Mouse (Mus musculus) cerebellum, adult 9-11 months (tissue): ENCODE measurements around the gene Mroh8.
A peak's percentile ranks its signal among the peaks of the same experiment; 100 is the strongest.

Source experiments
- DNase-seq: peaks from one replicate; pipeline ENCODE4 v3.0.0; 2022

Gene Mroh8

DNA sequence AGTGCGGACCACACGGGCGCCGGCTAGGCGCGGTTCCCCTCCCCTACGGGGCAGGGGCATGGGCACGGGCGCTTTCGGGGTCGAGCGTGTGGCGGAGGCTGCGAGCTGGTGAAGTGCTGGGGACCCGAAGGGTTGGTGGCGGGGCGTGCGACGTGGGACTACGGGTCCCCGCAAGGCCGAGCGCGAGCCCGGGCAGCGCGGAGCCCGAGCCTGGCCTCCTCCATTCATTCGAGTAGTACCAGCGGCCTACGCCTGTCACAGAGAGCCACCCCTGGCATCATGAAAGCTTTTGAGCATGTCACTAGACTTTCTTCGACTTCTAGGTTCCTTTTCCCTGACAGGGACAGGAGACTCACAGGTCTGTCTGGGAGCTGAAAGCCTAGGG is at the start of gene Mroh8:
Gene Mroh8, minus strand, starts transcription at position 134 of the 385 bp plus-strand sequence.
- no peak for DNase-seq

DNA sequence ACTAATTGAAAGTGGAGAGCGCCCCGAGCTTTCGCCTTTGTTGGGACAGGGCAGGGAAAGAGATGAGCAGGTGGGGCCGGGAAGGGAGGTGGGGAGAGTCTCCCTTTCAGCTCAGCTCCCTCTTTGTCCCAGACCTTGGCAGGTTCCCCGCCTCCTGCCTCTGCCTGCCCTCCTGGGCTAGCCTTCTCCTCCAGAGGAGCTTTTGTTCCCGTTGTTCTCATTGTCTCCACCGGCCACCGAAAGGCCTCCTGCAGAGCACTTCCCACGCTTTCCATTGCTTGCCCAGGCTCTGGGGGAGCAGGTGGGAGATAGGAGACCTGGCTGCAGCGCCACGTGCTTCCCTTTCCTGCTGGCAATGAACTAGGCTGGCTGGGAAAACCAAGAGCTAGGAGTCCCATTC is 49.2 kb upstream of the Mroh8 start:
- DNase-seq: no peak

- no peak for DNase-seq
These were observed 48.8 kb upstream of the Mroh8 start for GRCm38 (mm10) chr2:157328106-157328505.

GRCm38 (mm10) chr2:157325238-157325637 is 45.9 kb upstream of the Mroh8 start:
- DNase-seq: no peak

GRCm38 (mm10) chr2:157322029-157322766 is 42.8 kb upstream of the Mroh8 start:
- DNase-seq: no peak

DNA sequence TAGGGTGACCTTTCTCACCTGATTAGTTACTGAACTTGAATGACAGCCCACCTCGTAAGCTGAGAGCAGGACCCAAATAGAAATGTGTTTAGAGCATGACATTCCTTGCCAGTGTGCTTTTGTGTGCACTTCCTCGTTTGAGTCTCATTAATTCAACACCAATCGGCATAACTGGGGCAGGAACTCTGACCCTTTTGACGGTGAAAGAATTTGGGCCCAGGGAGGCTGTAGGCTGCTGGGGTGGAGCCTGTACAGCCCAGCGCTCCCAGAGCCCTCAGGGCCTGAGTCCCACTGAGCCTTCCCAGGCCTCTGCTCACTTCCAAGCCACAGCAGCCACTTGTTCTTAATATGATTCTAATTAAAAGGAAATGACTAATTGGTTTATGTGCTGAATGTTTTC is 41.5 kb upstream of the Mroh8 start:
- no peak for DNase-seq

DNA sequence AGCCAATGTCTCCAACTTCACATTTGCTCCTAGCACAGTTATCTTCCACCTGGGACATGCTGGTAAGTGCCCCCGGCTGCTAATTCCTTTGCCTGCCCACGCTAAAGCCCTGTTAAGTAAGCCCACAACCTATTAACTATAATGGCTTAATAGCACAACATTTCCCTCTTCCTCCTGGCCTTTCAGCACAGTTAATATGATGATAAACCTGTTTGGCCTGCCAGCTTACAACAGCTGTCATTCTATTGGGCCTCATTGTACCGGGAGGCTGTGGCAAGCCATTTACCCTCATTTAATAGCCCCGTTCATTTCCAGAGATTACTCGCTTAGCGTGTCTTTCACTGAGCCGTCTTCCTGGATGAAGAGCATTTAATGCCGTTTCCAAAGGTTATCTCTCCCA is 40.8 kb upstream of the Mroh8 start:
- DNase-seq: no peak

DNA sequence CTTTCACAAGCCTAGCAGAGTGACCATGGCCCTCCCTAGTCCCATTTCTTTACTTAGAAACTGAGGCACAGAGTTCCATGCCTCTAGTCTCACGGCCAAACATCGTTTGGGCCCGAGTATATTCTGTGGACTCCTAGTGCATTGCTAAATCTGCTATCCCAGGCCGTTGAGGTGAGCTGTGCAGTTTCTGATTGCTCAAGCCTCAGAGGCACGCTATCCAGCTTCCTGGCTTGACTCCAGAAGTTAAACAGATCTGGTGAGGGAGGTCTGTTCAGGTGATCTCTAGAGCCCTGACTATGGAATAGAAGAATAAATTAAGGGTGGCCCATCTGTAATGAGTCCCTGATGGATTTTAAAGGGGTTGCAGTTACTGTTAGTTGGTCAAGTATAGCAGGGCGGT is 37.9 kb upstream of the Mroh8 start:
- DNase-seq: no peak

- DNase-seq: no peak
These were observed 37.1 kb upstream of the Mroh8 start for GRCm38 (mm10) chr2:157316358-157316933.

DNA sequence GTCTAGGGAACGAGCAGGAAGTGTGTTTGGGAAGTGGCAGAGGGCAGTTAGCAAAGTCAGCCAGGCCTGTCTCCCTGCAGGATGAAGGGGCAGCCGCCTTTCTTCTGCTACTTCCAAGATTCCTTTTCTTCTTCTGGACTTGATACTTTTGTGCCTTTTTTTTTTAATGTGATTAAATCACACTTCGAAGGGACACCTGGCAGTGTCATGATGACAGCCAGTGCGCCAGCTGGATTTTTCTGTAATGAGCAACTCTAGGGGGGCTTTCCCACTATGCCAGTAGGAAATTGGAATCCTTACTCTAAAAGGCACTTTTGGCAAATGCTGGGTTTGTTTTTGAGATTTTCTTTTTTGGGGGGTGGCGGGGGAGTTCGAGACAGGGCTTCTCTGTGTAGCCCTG is 36.1 kb upstream of the Mroh8 start:
- no peak for DNase-seq

DNA sequence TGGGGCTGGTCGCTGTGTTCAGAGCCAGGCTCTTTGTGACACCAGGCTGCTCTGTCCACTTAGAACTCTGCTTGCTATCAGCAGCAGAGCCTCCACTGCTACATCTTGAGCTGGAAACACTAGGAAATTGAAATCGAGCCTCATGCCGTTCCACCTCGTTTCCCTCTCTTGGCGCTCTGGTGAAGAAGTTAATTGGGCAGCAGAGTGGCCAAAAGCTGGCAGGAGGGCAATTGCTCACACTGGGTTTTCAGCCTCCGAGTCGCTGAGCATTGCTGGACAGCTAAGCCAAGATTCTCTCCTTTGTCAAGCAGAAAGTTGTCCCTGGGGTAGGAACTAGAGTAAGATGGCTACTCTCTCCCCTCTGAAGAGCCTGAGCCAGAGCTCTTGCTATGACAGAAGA is 35.0 kb upstream of the Mroh8 start:
- peak; percentile 40 for DNase-seq

- DNase-seq: no peak
These were observed 34.4 kb upstream of the Mroh8 start for GRCm38 (mm10) chr2:157313718-157314117.

DNA sequence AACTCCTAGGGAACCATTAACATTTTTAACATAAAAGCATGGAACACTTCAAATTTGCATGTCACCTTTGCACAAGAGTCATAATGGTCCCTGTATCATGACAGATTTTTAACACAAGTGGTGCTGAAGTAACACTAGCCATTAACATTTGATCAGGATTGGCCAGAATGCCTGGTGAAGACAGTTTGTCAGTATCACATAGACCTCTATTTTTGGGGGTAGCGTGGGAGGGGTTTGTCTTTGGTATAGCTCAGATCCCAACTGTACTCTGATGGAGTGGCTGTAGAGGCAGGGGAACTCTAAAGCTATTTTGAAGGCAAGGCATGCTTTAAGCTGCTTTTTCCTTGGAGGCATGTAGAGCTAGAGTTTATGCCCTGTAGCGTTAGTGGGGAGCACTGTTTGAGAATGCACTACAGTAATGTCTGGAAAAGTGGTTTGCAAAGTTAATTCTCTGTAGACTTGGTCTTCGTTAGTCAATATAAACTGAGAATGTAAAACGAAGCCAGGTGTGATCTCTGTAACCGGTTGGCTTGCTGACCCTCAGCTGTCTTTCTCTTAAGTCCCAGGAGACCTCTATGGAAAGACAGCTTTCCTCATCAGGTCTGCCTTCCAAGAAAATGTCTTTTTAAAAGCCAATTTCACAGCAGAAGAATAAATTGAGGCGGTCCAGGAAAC is 31.8 kb upstream of the Mroh8 start:
- no peak for DNase-seq

DNA sequence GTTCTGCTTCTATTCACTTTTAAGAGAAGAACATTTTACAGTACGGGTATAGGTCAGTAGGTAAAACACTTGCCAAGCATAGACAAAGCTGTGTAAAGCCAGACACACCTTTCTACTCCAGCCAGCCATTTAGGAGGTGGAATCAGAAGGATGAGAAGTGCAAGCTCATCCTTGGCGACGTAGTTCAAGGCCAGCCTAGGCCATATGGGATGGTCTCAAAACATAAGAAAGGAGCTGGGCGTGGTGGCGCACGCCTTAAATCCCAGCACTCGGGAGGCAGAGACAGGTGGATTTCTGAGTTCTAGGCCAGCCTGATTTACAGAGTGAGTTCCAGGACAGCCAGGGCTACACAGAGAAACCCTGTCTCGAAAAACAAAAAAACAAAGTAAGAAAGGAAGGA is 30.3 kb upstream of the Mroh8 start:
- DNase-seq: no peak

- no peak for DNase-seq
These were observed 29.0 kb upstream of the Mroh8 start for GRCm38 (mm10) chr2:157308273-157308917.

DNA sequence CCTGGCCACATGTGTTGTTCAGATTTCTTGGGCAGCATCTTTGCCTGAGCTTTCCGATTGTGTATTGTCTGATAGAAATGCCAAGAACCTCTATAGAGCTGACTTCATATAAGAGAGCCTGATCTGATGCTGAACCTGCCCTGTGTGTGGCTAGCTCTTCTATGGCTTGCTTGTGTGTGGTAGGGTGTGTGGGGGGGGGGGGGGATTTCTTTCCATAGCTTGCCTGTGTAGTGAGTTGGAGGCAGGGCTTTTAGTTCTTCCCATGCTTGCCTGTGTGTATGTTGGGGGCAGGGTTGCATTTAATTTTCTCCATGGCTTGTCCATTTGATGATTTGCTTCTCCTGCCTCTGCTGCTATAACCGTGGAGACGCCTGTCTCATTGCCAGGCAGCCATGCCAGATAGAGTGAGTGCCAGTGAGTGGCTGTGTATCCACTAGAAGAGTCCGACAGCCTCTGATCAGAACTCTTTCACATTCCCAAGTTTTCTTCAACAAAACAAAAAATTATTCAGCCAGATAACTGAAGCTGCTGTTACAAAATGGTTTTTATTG is 28.4 kb upstream of the Mroh8 start:
- DNase-seq: no peak

GRCm38 (mm10) chr2:157306091-157307032 is 27.0 kb upstream of the Mroh8 start:
- DNase-seq: no peak

DNA sequence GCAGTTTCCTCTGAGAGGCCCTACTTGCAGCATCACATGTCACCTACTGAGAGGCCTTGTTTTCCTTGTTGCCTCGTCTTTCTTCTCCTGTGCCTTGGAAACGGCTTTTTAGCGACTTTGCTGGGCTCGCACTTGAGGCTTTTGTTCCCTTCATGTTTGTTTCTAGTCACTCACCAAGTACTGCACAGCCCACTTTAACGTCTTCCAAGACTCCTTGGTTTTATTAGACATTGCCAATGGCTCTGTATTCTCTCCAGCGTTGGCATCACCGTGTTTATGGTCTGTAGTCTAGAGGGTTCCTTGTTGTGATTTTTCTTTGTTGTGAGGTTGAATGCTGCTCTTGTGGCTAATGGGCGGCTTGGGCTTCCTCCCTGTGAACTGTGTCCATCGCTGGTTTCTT is 23.7 kb upstream of the Mroh8 start:
- DNase-seq: peak; percentile 19

GRCm38 (mm10) chr2:157300051-157300450 is 20.7 kb upstream of the Mroh8 start:
- no peak for DNase-seq

GRCm38 (mm10) chr2:157296105-157296689 is 16.8 kb upstream of the Mroh8 start:
- DNase-seq: no peak

DNA sequence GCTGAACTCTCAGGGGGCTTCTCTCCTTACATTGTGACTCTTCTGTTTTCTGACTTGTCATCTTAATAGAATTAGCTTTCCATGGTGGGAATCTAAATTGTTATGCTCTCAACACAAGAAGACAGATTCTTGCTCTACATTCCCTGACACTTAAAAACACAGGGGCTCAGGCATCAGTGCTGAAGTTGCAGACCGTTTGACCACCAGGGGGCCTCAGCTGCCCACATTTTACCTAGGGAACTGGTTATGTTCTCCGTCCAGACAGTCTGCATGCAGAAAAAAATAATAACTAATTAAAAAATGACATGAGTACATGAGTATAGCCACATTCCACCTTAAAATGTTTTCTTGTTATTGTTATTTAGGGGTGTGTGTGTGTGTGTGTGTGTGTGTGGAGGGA is 12.7 kb upstream of the Mroh8 start:
- peak; percentile 42 for DNase-seq

DNA sequence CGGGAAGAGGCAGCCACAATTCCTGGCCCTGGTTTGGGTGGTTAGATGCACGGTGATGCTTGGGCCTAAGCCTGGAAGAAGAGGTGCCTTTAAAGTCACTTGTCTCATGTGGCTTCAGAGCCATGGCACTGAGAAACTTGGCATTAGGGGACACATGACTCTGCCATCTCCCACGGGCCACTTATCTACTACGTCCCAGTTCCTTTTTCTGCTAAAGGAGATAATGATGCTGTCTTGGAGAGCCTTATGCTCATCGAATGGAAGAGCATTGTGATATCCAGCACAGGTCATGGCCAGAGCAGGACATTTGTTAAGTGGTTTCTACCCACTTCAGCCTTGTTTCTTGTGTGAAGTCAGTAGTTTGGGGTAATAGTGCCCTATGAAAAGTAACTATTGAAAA is 9.6 kb upstream of the Mroh8 start:
- no peak for DNase-seq
